Mouse (Mus musculus) heart, adult 11 months (tissue): ENCODE results near the gene Sf3a2.
"Not testable (repeated sequence)": the region's sequence is repeated elsewhere in the genome, so short reads cannot be mapped to it uniquely, and the experiment has no call there.

Source experiments
- DNase-seq: peaks from one replicate; pipeline ENCODE4 v3.0.0; 2022

The Sf3a2 gene

DNA sequence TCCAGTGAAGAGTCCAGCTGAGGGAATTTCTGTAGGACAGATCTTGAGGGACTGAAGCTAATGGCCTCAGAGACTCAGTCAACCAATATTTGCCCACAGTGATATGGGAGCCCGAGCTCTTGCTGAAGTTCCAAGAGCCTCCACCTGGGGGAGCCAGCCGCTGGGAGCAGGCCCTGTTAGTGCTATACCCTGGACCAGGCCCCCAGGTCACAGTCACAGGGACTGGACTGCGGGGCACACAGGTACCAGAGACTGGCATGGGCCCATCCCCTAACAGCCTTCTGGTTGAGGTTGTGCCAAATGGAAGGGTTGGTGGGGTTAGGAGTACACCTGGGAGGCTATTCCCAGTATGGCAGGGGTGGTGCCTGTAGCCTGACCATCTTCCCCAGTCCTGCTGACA lies 7.9 kb downstream of the Sf3a2 start:
- peak; percentile 96 for DNase-seq

DNA sequence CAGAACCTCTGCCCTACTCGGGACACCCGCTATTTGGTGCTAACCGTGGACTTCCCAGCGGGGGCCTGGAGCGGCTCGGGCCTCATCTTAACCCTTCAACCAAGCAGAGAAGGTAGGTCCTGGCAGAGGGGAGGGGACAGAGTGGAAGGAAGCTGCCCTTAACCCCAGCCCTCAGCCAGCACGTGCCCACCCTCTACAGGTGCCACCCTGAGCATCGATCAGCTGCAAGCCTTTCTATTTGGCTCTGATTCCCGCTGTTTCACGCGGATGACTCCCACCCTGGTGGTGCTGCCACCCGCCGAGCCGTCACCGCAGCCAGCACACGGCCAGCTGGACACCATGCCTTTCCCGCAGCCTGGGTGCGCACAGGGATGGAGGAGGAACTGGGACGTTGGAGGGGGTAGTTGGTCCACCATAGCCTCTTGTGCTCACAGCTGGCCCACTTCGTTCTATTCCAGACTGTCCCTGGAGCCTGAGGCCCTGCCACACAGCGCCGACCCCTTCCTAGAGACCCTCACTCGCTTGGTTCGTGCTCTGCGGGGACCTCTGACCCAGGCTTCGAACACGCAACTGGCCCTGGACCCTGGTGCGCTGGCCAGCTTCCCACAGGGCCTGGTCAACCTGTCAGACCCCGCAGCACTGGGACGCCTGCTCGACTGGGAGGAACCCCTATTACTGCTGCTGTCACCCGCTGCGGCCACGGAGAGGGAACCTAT lies 8.5 kb downstream of the Sf3a2 start:
- peak; percentile 92 for DNase-seq

DNA sequence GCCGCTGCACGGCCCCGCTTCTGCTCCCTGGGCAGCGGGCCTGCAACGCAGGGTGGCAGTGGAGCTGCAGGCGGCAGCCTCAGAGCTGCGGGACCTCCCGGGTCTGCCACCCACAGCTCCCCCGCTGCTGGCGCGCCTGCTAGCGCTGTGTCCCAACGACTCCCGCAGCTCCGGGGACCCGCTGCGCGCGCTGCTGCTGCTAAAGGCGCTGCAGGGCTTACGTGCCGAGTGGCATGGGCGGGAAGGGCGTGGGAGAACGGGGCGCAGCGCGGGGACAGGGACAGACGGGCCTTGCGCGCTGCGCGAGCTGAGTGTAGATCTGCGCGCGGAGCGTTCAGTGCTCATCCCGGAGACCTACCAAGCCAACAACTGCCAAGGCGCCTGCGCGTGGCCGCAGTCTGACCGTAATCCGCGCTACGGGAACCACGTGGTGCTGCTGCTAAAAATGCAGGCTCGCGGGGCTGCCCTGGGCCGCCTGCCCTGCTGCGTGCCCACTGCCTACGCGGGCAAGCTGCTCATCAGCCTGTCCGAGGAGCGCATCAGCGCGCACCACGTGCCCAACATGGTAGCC lies 9.1 kb downstream of the Sf3a2 start:
- DNase-seq: peak; percentile 98

DNA sequence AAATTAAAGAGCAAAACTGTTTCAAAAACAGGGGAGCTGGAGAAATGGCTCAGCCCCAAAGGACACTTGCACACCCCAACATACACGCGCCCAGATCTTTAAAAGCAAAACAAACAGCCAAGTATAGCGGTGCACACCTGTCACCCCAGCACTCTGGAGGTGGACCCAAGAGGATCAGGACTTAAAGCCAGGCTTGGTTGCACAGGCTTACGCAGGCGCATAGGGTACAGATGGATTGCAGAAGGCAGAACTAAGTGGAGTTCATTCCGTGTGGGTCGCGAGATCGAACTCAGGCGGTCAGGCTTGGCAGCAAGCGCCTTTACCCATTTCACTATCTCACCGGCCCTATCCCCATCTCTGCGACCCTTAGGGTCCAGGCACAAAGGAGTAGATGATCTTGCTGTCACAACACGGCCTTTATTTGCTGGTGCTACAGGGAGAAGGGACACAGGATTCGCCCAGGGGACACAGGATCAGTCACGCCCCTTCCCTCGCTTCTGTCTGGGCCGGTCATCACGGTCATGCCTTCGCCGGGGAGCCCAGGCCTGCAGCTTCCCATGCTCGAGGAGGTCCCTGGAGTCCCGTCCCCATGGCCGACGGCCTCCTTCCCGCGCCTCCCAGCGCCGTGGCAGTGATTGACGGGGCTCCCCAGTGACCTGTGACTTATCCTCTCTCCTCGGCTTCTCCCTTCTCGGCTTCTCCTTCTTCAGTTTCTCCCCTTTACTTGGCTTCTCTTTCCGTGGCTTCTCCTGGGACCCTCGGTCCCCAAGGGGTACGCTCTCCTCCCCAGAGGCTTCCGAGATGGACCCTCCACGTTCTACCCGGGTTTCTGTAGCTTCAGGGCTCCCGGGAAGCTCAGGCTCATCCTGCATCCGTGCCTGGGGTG lies 10.3 kb downstream of the Sf3a2 start:
- DNase-seq: peak; percentile 94

DNA sequence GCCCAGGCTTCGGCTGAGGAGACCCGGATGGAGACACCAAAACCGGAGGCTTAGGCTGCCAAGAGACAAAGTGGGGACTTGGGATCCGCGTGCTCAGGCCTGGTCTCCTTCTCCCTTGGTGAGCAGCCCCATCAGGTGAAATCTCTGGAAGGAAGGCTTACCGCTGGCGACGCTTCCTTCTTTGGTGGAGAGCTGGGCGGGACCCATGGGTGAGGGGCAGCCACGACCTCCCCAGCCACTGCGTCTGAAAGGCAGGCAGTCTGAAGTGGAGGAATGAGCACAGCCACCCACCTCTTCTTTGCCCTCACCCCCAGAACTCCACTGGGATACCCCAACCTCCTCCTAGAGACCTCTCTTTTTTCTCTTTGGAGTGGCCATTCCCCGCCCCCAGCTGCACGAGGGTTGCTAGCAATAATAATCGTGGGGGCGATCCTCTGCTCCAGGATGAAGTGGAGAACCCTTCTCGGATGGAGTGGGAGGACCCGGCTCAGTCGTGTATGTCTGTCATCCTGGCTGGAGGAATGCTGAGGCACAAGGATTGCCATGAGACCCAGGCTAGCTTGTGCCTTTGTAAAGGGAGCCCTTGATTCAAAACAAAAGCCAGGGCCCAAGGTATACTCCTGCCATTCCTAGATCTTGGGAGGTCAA lies 11.1 kb downstream of the Sf3a2 start:
- DNase-seq: no peak

DNA sequence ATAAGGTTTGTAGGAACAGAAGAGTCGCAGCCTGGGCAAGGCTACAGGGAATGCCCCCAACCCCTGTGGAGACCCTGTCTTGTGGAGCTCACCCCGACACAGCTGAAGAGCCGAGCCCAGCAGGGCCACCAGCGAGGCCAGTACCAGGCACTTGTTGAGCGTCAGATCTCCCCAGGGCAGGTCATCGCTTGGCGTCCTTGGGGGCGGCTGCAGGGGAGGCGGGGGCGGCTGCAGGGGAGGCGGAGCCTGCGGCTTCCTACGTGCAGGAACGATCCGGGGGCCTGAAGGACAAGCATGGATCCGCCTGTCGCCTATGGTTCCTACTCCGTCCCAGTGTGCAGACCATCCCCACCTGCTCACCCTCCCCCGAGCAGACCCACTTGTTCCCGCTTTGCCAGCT lies 12.1 kb downstream of the Sf3a2 start:
- no peak for DNase-seq

DNA sequence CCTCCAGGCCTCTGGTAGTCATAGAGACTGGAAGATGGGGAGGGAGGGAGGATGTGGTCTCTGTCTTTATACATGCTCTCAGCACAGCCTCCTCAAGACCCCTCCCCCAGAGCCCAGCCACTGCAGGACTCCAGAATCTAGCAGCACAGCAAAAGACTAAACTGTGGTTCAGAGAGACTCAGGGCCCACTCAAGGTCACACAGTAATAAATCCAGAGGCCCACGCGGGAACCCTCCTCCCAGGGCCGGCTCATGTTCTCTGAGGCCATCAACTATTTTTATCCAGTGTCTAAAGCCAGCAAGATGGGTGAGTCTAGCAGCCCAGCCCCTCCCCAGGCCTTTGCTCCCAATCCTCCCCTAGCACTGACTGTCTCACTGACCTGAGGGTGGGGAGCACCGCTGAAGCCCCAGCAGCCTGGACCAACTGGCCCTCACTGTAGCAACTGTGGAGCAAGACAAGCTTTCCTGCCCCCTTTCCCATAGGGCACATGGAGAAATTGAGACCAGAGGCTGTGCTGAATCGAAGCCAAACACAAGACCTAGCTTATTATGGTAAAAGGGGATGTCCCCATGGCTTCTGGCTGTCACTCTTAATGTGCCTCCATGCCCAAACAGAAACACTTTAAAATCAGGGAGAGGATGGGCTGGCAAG lies 14.5 kb downstream of the Sf3a2 start:
- no peak for DNase-seq

DNA sequence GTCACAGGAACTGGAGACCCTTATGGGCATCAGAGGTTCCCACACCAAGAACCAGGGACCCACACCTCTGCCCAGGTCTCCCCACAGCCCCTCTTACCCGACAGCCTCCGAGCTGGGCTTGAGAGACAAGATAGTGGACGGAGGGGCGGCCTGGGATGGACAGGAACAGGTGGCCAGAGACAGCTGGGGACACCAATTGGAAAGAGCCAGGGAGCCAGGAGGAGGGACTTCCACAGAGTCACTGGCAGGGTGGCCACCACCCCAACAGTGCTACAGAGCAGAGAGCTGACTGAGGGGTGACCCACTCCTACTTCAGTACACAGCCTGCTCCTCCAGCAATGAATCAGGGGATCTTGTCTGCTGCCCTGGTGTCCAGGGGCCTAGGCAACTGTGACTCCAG lies 15.4 kb downstream of the Sf3a2 start, which contains the start of gene Jsrp1:
TSS of gene Jsrp1 (minus strand) at position 133 of the 400 bp plus-strand sequence.
- DNase-seq: no peak

DNA sequence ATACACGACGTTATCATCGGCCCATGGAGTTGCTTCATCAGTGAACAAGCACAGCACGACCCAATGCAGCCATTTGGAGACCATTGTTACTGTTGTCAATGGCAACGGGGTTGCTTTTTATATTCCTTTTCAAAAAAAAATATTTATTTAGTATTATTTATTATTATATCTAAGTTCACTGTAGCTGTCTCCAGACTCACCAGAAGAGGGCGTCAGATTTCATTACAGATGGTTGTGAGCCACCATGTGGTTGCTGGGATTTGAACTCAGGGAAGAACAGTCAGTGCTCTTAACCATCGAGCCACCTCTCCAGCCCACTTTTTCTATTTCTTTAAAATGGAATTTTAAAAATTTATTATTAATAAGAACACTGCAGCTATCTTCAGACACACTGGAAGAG lies 16.8 kb downstream of the Sf3a2 start:
- DNase-seq: no peak

DNA sequence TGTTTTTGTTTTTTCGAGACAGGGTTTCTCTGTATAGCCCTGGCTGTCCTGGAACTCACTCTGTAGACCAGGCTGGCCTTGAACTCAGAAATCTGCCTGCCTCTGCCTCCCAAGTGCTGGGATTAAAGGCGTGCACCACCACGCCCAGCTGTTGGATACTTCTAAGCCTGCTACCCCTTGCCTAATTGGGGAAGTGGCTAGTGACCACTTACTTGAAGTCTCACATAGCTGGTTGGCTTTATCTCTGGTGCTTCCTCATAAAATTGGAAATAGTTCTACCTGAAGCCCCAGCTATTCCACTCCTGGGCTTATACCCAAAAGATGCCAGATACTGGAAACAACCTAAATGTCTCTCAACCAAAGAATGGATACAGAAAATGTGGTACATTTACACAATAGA lies 18.3 kb downstream of the Sf3a2 start:
- not testable (repeated sequence) for DNase-seq

DNA sequence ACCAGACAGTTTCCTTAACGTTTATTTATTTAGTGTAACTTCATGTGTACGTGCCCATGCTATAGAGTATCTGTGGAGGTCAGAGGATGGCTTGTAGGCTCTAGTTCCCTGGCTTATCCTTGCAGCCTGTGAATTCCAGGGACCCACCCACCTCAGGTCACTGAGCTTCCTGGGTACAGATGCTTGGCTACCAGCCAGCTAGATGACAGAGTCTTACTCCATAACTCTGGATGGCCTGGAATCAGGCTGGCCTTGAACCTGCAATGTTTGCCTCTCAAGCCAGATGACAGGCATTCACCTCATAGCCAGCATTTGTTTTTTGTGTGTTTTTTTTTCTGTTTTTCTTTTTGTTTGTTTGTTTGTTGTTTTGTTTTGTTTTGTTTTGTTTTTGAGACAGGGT lies 19.2 kb downstream of the Sf3a2 start:
- DNase-seq: no peak

DNA sequence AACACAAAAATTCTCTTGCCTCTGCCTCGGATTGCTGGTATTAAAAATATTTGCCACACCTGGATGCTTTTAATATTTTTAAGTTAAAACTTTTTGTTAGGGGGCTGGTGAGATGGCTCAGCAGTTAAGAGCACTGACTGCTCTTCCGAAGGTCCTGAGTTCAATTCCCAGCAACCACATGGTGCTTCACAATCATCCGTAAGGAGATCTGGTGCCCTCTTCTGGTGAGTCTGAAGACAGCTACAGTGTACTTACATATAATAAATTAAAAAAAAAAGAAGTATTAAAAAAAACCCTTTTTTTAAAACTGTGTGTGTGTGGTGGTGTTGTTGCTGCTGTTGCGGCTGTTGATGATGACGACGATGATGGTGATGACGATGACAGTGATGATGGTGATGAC lies 20.0 kb downstream of the Sf3a2 start:
- DNase-seq: not testable (repeated sequence)

DNA sequence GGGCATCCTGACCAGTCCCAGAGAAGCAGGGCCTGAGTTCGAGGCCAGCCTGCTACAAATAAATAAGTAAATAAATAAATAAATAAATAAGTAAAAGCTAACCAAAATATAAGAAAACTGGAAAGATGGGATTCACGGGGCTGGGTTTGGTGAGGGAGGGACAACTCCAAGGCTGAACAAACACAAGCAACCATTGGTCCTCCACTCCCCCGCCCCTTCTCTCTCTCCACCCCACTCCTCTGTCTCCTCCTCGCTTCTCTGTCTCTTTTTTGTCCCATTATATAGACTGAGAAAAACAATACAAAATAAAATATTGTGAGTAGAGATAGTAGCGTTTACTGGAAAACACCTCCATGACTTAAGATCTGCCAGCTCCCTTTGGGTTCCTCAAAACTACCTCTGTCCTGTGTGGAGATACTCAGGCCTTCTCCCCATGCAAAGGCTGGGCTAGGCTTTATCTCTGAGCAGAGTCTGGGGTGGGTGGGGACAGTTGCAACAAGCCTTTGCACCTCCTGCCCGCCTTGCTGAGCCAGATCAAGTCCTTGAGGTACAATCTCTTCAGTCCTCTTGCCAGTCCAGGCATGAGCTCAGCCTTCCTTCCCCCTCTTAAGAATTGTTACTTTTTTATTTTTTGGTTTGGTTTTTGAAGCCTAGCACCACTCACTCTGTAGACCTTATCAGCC lies 20.7 kb downstream of the Sf3a2 start:
- no peak for DNase-seq

DNA sequence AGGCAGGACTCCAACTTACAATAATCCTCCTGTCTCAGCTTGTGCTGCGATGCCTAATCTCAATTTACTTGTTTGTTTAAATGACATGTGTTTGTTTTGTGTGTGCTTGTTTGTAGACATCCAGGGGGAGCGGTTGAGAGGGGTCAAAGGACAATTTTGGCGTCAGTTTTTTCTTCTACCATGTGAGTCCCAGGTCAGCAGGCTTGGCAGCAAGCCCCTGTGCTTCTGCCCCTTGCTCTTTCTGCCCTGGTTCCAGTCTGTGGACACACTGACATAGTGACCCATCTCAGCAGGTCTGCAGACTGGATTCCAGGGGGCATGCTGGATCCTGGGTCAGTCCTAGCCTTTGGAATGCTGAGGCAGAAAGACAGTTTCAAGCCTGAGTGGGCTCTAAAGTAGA lies 21.4 kb downstream of the Sf3a2 start:
- DNase-seq: no peak

DNA sequence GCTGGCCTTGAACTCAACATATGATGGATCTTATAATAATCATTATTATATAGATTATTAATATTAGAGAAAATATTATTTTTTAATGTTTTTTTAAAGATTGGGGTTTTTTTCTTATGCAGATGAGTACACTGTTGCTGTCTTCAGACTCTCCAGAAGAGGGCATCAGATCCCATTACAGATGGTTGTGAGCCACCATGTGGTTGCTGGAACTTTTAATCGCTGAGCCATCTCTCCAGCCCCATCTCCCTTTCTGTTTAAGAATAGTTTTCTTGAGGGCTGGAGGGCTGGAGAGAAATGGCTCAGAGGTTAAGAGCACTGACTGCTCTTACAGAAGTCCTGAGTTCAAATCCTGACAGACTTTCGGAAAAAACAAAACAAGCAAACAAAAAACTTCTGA lies 24.0 kb downstream of the Sf3a2 start:
- DNase-seq: no peak

DNA sequence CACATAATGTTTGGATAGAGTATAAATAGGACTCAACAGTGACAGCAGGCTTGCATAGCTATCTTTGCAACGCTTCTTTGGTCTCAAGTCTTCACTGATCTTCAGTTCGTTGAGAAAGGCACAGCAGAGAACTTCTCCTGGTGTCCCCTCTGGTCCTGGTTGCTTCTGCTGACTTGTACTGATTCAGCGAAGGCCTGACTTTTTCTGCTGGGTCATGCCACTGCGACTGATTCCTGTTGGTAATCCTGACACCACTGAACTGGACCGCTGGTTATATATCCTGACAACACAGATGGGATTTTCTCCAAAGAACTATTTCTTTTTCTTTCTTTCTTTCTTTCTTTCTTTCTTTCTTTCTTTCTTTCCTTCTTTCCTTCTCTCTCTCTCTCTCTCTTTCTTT lies 24.5 kb downstream of the Sf3a2 start:
- no peak for DNase-seq

DNA sequence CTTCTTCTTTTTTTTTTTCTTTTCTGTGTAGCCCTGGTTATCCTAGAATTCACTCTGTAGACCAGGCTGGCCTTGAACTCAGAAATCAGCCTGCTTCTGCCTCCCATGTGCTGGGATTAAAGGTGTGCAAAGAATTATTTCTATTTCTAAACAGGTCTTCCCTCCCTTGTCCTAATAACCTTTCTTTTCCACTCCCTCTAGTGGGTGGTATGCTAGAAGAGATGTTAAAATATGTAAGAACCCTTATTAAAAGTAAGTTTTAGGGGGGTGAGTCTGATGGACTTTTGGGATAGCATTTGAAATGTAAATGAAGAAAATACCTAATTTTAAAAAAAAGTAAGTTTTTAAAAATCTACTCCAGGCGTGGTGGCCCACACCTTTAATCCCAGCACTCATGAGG lies 25.3 kb downstream of the Sf3a2 start:
- DNase-seq: no peak

DNA sequence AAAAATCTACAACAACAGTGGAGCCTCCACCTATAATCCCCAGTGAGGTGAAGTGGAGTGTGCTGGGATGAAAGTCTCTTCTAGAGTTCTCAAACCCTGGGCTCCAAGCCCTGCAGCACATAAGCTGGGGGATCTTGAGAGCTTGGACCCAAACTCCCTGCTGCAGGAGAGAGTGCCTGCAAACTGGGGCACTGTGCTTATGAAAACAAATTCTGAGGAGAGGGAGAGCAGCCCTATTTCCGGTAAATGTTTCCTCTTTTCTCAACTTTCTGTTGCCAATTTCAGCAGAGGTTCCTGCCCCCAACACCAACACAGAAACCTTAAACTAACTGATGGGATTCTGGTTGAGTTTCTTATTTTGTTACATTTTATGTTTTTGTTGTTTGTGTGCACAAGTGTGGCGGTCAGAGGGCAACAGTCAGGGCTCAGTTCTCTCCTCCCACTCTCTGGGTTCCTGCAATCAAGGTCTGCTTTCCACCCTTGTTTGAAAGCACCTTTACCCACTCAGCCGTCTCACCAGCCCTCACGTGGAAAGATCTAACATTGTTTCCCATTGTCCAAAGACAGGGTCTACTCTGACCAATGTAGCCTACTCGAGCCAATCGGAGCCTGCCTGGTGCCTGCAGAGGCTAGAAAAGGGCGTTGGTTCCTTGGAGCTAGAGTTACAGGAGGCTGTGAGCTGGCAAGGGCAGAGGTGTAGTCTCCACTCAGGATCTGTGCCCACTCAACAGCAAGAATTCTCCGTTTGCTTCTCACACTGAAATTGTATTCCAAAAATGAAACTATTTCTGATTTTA lies 26.0 kb downstream of the Sf3a2 start:
- no peak for DNase-seq

DNA sequence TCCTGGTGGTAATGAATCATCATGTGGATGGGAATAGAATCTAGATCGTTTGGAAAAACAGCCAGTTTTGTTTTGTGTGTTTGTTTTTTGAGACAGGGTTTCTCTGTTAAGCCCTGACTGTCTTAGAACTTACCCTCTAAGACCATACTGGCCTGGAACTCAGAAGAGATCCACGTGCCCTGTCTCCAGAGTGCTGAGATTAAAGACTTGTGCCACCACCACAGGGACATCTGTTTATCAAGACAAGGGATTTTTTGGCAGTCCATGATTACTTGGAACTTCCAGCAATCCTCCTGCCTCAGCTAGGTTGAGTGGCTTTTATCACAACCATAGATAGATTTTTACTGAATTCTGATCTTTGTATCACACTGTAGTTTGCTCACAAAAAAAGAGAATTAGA lies 26.8 kb downstream of the Sf3a2 start:
- no peak for DNase-seq

DNA sequence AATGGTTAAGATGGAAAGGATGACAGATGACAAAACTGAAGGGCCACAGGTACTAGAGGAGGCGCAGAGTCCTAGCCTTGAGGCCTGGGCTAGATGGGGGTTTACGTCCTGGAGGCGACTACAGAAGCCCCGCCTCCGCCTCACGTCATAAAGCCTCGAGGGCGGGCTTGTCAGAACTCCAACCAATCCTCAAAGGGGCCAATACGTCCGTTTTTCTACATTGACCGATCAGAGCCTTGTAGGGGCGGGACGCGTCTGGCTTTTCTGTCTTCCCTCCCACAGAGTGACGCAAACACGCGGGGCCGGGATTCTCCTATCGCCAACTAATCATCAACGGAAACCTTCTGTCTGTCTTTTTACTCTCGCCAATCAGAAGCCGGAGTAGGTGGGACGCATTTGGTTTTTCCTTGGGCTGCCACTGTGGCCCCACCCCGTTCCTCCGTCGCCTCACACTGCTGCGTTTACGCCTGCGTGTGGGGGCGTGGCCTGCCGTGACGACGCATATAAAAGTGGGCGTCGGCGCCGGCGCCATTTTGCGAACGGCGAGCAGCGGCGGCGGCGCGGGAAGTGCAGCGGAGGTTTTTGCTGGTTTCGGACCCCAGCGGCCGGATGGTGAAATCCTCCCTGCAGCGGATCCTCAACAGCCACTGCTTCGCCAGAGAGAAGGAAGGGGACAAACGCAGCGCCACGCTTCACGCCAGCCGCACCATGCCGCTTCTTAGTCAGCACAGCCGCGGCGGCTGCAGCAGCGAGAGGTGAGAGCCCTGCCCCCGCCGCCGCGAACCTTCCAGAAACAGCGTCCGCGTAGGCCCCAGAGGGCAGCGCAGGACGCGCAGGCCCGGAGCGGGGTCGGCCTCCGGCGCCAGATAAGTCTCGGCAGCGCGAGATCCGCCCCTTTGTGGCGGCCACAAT lies 28.4 kb downstream of the Sf3a2 start, which contains the start of gene Oaz1:
TSS of gene Oaz1 (plus strand) at position 506 of the 912 bp plus-strand sequence.
- peak; percentile 100 for DNase-seq
